Mouse (Mus musculus) right cerebral cortex, postnatal 14 days (tissue): ENCODE data around the gene Thnsl2.
A peak's percentile ranks its signal among the peaks of the same experiment; 100 is the strongest.

Source experiments
- DNase-seq: peaks from one replicate; pipeline ENCODE4 v3.0.0; 2022

Thnsl2 gene

GRCm38 (mm10) chr6:71143894-71144455 is at the start of gene Thnsl2:
Thnsl2 (minus strand) TSS chr6:71144439.
- DNase-seq: peak; percentile 50

- no peak for DNase-seq
These were observed 49.0 kb upstream of the Thnsl2 start for GRCm38 (mm10) chr6:71193151-71193740.

GRCm38 (mm10) chr6:71190501-71190900 is 46.3 kb upstream of the Thnsl2 start:
- DNase-seq: no peak

GRCm38 (mm10) chr6:71189578-71189977 is 45.3 kb upstream of the Thnsl2 start:
- DNase-seq: no peak

- no peak for DNase-seq
These were observed 40.8 kb upstream of the Thnsl2 start for GRCm38 (mm10) chr6:71184941-71185604.

- DNase-seq: no peak
These were observed 36.4 kb upstream of the Thnsl2 start for GRCm38 (mm10) chr6:71180596-71180995.

- DNase-seq: no peak
These were observed 28.8 kb upstream of the Thnsl2 start for GRCm38 (mm10) chr6:71172812-71173580.

- DNase-seq: peak; percentile 32
These were observed 22.4 kb upstream of the Thnsl2 start for GRCm38 (mm10) chr6:71166551-71167169.

GRCm38 (mm10) chr6:71164394-71164793 is 20.2 kb upstream of the Thnsl2 start:
- no peak for DNase-seq

GRCm38 (mm10) chr6:71162269-71162668 is 18.0 kb upstream of the Thnsl2 start:
- no peak for DNase-seq

GRCm38 (mm10) chr6:71161290-71161689 is 17.1 kb upstream of the Thnsl2 start:
- no peak for DNase-seq

- DNase-seq: no peak
These were observed 12.6 kb upstream of the Thnsl2 start for GRCm38 (mm10) chr6:71156674-71157326.

- DNase-seq: no peak
These were observed 10.6 kb upstream of the Thnsl2 start for GRCm38 (mm10) chr6:71154861-71155260.

- DNase-seq: no peak
These were observed 9.2 kb upstream of the Thnsl2 start for GRCm38 (mm10) chr6:71153486-71153885.

GRCm38 (mm10) chr6:71151098-71151497 is 6.9 kb upstream of the Thnsl2 start:
- no peak for DNase-seq

- no peak for DNase-seq
These were observed 5.3 kb upstream of the Thnsl2 start for GRCm38 (mm10) chr6:71149534-71149933.

- no peak for DNase-seq
These were observed 4.1 kb upstream of the Thnsl2 start for GRCm38 (mm10) chr6:71148336-71148735.

- DNase-seq: no peak
These were observed 1.2 kb upstream of the Thnsl2 start for GRCm38 (mm10) chr6:71145288-71145989.

- no peak for DNase-seq
These were observed 915 bp downstream of the Thnsl2 start for GRCm38 (mm10) chr6:71143154-71143893.

GRCm38 (mm10) chr6:71135031-71135430 is 9.2 kb downstream of the Thnsl2 start:
- DNase-seq: no peak

- DNase-seq: no peak
These were observed 10.7 kb downstream of the Thnsl2 start for GRCm38 (mm10) chr6:71133559-71133958.
